Mouse (Mus musculus) midbrain, postnatal 0 days (tissue): ENCODE measurements at regions not wholly inside any gene's neighbourhood (a gene's known extent, or its start where the extent isn't known, plus 50 kb on each side); places are given as distances from the start of the nearest gene placed in this dataset.

ENCODE experiments used
- ATAC-seq: fragments of 200-750 bp; cut with Nextera tagmentation; 2 replicates; pipeline ENCODE4 v1.8.0; 2017; ENCODE audit warnings: moderate number of reproducible peaks, mild to moderate bottlenecking, moderate TSS enrichment, moderate library complexity; ENCODE audit not compliant: low FRiP score
- DNase-seq: peaks from one replicate; pipeline ENCODE4 v3.0.0-alpha.2; 2015; ENCODE audit warnings: low spot score
- H3K27ac ChIP-seq: fragments of 300-500 bp; sonication (generic); 2 replicates; pipeline ENCODE4 v1.5.1; 2014; ENCODE audit warnings: low read depth, mild to moderate bottlenecking, low read length, mixed read lengths
- H3K27me3 ChIP-seq: fragments of 300-500 bp; sonication (generic); 2 replicates; pipeline ENCODE4 v1.6.1; 2014; ENCODE audit warnings: low read length, control low read depth, mixed read lengths; ENCODE audit not compliant: insufficient read depth
- H3K36me3 ChIP-seq: fragments of 300-500 bp; sonication (generic); 2 replicates; pipeline ENCODE4 v1.6.1; 2014; ENCODE audit warnings: low read length, control low read depth, mixed read lengths; ENCODE audit not compliant: insufficient read depth
- H3K4me1 ChIP-seq: fragments of 300-500 bp; sonication (generic); 2 replicates; pipeline ENCODE4 v1.6.1; 2014; ENCODE audit warnings: mild to moderate bottlenecking, control low read depth, antibody characterized with exemption, low read length, mixed read lengths; ENCODE audit not compliant: insufficient read depth
- H3K4me2 ChIP-seq: fragments of 300-500 bp; sonication (generic); 2 replicates; pipeline ENCODE4 v1.6.1; 2014; ENCODE audit warnings: low read depth, mild to moderate bottlenecking, low read length, mixed read lengths; ENCODE audit not compliant: poor library complexity, severe bottlenecking
- H3K4me3 ChIP-seq: fragments of 300-500 bp; sonication (generic); 2 replicates; pipeline ENCODE4 v1.5.1; 2014; ENCODE audit warnings: low read depth, mild to moderate bottlenecking, low read length, moderate library complexity
- H3K9ac ChIP-seq: fragments of 300-500 bp; sonication (generic); replicated peaks from 2 replicates; pipeline ENCODE4 v1.6.1; 2014; ENCODE audit warnings: mild to moderate bottlenecking, low read length, moderate library complexity, mixed read lengths; ENCODE audit not compliant: poor library complexity, severe bottlenecking
- H3K9me3 ChIP-seq: fragments of 300-500 bp; sonication (generic); 2 replicates; pipeline ENCODE4 v1.6.1; 2016; ENCODE audit warnings: low read length, control low read depth
- CTCF ChIP-seq: IDR thresholded peaks from 2 replicates; pipeline ENCODE4 v1.5.1; 2016; ENCODE audit warnings: antibody characterized with exemption, mild to moderate bottlenecking
- WGBS: fragments of 180-500 bp; shearing (Covaris S2); extraction: QIAGEN DNeasy Blood & Tissue Kit; methylation state at CpG from one replicate; pipeline ENCODE4 v1.1.7; 2014; 5-methylcytosine and 5-hydroxymethylcytosine counted together

DNA sequence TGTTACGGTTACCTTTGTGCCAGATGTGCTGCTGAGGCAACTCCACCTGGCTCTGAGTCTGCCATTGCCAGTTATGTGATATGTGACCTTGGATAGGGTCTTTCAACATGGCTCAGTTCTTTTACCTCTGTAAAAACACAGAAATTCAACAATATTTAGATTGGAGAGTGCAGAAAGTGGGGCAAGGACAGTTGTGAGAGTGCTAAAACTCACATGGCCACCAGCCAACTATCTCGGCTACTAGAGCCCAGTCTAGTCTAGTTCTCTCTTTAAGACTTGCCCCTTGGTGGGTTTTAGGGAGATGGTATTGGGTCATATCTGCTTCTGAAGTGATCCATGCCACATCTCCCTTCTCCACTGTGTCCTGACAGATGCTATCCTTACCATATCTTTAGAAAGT, 233.0 kb downstream of the Phf14 start:
- no peaks in the 10 kb centered on the region for H3K27me3 ChIP-seq
- no peak overlapping the region for H3K27ac ChIP-seq
- no peak for ATAC-seq
- no peak overlapping the region for H3K4me2 ChIP-seq
- H3K9me3 ChIP-seq = no peaks in the 10 kb centered on the region
- no peak overlapping the region for H3K9ac ChIP-seq
- 81% methylated on average over 2 of the region's 2 CpGs for WGBS
- TF ChIP-seq CTCF = no peak
- DNase-seq = no peak
- H3K4me1 ChIP-seq = no peaks in the 10 kb centered on the region
- H3K36me3 ChIP-seq = no peaks in the 10 kb centered on the region
- H3K4me3 ChIP-seq = no peak overlapping the region

DNA sequence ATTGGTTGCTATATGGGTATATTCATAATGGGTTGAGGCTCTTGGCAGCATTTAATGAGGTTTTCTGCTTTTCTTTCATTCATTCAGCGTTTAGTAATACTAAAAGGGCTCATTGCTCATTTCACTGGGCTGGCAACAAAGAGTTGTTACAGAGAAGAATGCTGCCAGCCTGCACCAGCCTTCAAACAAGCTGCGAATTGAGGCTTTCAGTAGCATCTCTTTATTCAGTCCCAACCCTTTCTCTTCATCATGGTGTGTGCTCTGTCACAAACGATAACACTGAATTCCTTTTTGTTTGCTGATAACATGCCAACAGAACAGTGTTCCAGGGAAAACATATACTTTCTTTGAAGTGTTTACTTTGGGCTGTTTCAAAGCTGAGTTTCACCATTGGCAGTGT, 237.6 kb downstream of the Phf14 start:
- no peak for TF ChIP-seq CTCF
- Histone ChIP-seq H3K9me3 (no peaks in the 10 kb centered on the region), H3K36me3 (no peaks in the 10 kb centered on the region), H3K27me3 (no peaks in the 10 kb centered on the region), H3K9ac (no peak overlapping the region), H3K27ac (no peak overlapping the region), H3K4me3 (no peak overlapping the region), H3K4me2 (no peak overlapping the region), H3K4me1 (no peaks in the 10 kb centered on the region)
- DNase-seq = no peak
- no peak for ATAC-seq
- 39% methylated on average over 3 of the region's 3 CpGs for WGBS

GRCm38 (mm10) chr6:12150613-12151333, 243.2 kb downstream of the Phf14 start:
- Histone ChIP-seq H3K9ac (no peak overlapping the region), H3K27me3 (no peaks in the 10 kb centered on the region), H3K4me3 (no peak overlapping the region), H3K27ac (no peak overlapping the region), H3K4me2 (no peak overlapping the region), H3K4me1 (no peaks in the 10 kb centered on the region), H3K36me3 (no peaks in the 10 kb centered on the region), H3K9me3 (no peaks in the 10 kb centered on the region)
- DNase-seq (peak; percentile 24), ATAC-seq (no peak)
- 47% methylated on average over 3 of the region's 3 CpGs for WGBS
- TF ChIP-seq CTCF = no peak

DNA sequence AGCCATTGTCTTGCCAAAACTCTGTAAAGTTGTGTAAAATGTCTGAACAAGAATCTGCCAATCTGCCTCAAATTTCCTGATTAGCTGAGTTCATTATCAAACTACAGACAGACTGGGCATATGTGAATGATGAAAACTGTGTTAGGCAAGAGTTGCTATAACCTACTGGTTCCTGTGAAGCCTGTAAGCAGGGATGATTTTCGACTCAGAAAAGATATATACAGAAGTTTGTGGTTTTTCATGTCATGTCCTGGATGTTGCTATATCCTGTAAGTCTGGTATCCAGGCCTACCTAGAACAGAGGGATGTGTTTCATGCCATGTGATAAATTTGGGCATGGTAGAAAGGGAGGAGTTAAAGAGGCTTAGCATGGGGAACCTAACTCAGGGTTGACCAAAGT, 256.4 kb downstream of the Phf14 start:
- Histone ChIP-seq H3K27me3 (no peaks in the 10 kb centered on the region), H3K27ac (no peak overlapping the region), H3K4me2 (no peak overlapping the region), H3K4me1 (no peaks in the 10 kb centered on the region), H3K9ac (no peak overlapping the region), H3K9me3 (no peaks in the 10 kb centered on the region), H3K4me3 (no peak overlapping the region), H3K36me3 (no peaks in the 10 kb centered on the region)
- TF ChIP-seq CTCF = no peak
- no peak for DNase-seq
- ATAC-seq = no peak
- 85% methylated on average over 1 of the region's 1 CpGs for WGBS

GRCm38 (mm10) chr6:12168533-12168932, 260.9 kb downstream of the Phf14 start:
- no peak overlapping the region for H3K4me2 ChIP-seq
- H3K27ac ChIP-seq = no peak overlapping the region
- DNase-seq (no peak), ATAC-seq (no peak)
- no peaks in the 10 kb centered on the region for H3K4me1 ChIP-seq
- no peaks in the 10 kb centered on the region for H3K9me3 ChIP-seq
- H3K4me3 ChIP-seq = no peak overlapping the region
- 98% methylated on average over 1 of the region's 1 CpGs for WGBS
- no peak for TF ChIP-seq CTCF
- no peaks in the 10 kb centered on the region for H3K27me3 ChIP-seq
- no peaks in the 10 kb centered on the region for H3K36me3 ChIP-seq
- H3K9ac ChIP-seq = no peak overlapping the region

DNA sequence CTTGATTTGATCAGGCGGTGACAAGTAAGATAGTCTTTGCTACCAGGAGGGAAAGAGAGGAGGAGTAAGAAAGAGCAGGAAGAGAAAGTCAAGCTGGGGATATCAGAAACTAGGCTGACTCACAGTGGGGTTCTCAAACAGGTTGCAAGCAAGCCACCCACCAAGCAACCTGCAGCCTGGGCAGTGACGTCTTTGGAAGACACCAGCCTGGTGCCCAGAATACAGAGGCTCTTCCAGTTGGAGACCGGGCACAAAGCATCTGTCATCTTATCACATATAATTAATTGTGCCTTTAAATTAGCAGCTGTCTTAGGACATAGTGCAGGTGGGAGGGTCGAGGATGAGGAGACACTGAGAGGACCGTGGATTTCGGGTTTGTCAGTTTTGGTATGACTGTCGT, 261.8 kb downstream of the Phf14 start:
- DNase-seq = no peak
- no peak overlapping the region for H3K4me2 ChIP-seq
- no peaks in the 10 kb centered on the region for H3K36me3 ChIP-seq
- H3K27me3 ChIP-seq = no peaks in the 10 kb centered on the region
- H3K9ac ChIP-seq = no peak overlapping the region
- no peak overlapping the region for H3K4me3 ChIP-seq
- H3K9me3 ChIP-seq = no peaks in the 10 kb centered on the region
- H3K27ac ChIP-seq = no peak overlapping the region
- H3K4me1 ChIP-seq = no peaks in the 10 kb centered on the region
- no peak for ATAC-seq
- no peak for TF ChIP-seq CTCF
- WGBS = 81% methylated on average over 7 of the region's 7 CpGs
